17 mouse cellular contexts compared by ENCODE assay signal in the genomic region with DNA sequence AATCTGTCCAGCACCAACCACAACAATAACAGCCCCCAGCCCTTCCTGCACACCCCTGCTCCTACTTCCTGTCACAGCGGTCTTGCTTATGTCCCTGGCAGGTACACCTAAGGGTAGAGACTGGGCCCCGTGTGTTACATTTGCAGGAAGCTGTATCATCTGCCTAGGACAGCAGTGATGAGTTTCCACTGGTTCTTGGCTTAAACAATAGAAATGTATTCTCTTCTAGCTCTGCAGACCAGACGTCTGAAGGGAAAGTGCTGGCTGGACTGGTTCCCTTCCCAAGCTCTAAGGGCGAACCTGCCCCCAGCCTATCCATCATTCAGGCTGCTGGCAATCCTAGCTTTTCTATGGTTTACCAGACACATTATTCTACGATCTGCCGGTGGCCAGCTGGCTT. TPM values are rescaled to one million over a fixed set of nuclear protein-coding genes. Genes with fewer than 3 reads are reported as not detected.
DNase-seq lines count a peak whose midpoint lies in the region; ATAC-seq and TF ChIP-seq lines count a peak whose summit lies in the region.
"Had no signal": no experiment of that assay in that cellular context is flagged by ENCODE, and none has a peak within 500 bp of the region (broad histone marks: within the 10 kb centered on the region; RNA-seq: fewer than 3 reads in every experiment).

No protein-coding gene starts in this region.

- H3K4me1 ChIP-seq in intestine, embryonic 14.5 days (replicated peaks; ENCODE audit: control insufficient read depth, insufficient read depth, low read length): no peaks in the 10 kb centered on the region
- no peaks in the 10 kb centered on the region for H3K4me1 ChIP-seq in intestine, postnatal 0 days (replicated peaks; ENCODE audit: control insufficient read depth, insufficient read depth, low read length)
- no peaks in the 10 kb centered on the region for H3K4me1 ChIP-seq in kidney, embryonic 15.5 days
- no peaks in the 10 kb centered on the region for H3K4me1 ChIP-seq in forebrain, postnatal 0 days (ENCODE audit: insufficient read depth)
- H3K4me1 ChIP-seq: forebrain, embryonic 13.5 days; limb, embryonic 15.5 days; neural tube, embryonic 13.5 days had no signal

- H3K4me3 ChIP-seq in intestine, embryonic 14.5 days (ENCODE audit: low read depth, low read length): no peak overlapping the region
- no peak overlapping the region for H3K4me3 ChIP-seq in intestine, postnatal 0 days (ENCODE audit: low read depth, low read length)
- no peak overlapping the region for H3K4me3 ChIP-seq in kidney, embryonic 15.5 days (replicated peaks)
- H3K4me3 ChIP-seq in forebrain, postnatal 0 days (ENCODE audit: low read depth, low read length): no peak overlapping the region
- H3K4me3 ChIP-seq: forebrain, embryonic 13.5 days; limb, embryonic 15.5 days; neural tube, embryonic 13.5 days had no signal

- H3K27ac ChIP-seq in intestine, embryonic 14.5 days (ENCODE audit: low read depth): no peak overlapping the region
- no peak overlapping the region for H3K27ac ChIP-seq in intestine, postnatal 0 days (ENCODE audit: low read depth, low read length)
- no peak overlapping the region for H3K27ac ChIP-seq in kidney, embryonic 15.5 days
- H3K27ac ChIP-seq in forebrain, postnatal 0 days (ENCODE audit: low read depth, low read length): no peak overlapping the region
- H3K27ac ChIP-seq: forebrain, embryonic 13.5 days; limb, embryonic 15.5 days; macrophage; neural tube, embryonic 13.5 days had no signal

- H3K9me3 ChIP-seq in intestine, embryonic 14.5 days (ENCODE audit: control insufficient read depth, low read length): no peaks in the 10 kb centered on the region
- no peaks in the 10 kb centered on the region for H3K9me3 ChIP-seq in intestine, postnatal 0 days (ENCODE audit: control insufficient read depth)
- no peaks in the 10 kb centered on the region for H3K9me3 ChIP-seq in kidney, embryonic 15.5 days (replicated peaks)
- no peaks in the 10 kb centered on the region for H3K9me3 ChIP-seq in forebrain, postnatal 0 days (ENCODE audit: low read length)
- H3K9me3 ChIP-seq: forebrain, embryonic 13.5 days; limb, embryonic 15.5 days; neural tube, embryonic 13.5 days had no signal

- ATAC-seq in intestine, embryonic 14.5 days (replicated peaks; ENCODE audit: low FRiP score, low TSS enrichment, low read depth): 0 out of 2 replicates have a peak, but pooled peaks have one; percentile 27
- ATAC-seq in intestine, postnatal 0 days: no peak
- peak; percentile 33; the same call in 1 of the 2 replicates for ATAC-seq in kidney, embryonic 15.5 days (replicated peaks; ENCODE audit: low FRiP score)
- no peak for ATAC-seq in forebrain, postnatal 0 days
- ATAC-seq: forebrain, embryonic 13.5 days; liver, postnatal 0 days had no signal

- no peak overlapping the region for H3K4me2 ChIP-seq in intestine, embryonic 14.5 days (ENCODE audit: low read length)
- H3K4me2 ChIP-seq in intestine, postnatal 0 days (replicated peaks; ENCODE audit: low read depth): no peak overlapping the region
- no peak overlapping the region for H3K4me2 ChIP-seq in kidney, embryonic 15.5 days
- no peak overlapping the region for H3K4me2 ChIP-seq in forebrain, postnatal 0 days (ENCODE audit: low read depth)
- H3K4me2 ChIP-seq: forebrain, embryonic 13.5 days; limb, embryonic 15.5 days; midbrain, embryonic 11.5 days; neural tube, embryonic 13.5 days had no signal

- no peak overlapping the region for H3K9ac ChIP-seq in intestine, embryonic 14.5 days (ENCODE audit: low read length)
- H3K9ac ChIP-seq in intestine, postnatal 0 days (ENCODE audit: low read depth, low read length): no peak overlapping the region
- no peak overlapping the region for H3K9ac ChIP-seq in kidney, embryonic 15.5 days
- no peak overlapping the region for H3K9ac ChIP-seq in forebrain, postnatal 0 days
- H3K9ac ChIP-seq: forebrain, embryonic 13.5 days; limb, embryonic 15.5 days; liver, postnatal 0 days; neural tube, embryonic 13.5 days had no signal

- 35% methylated on average over 6 of the region's 6 CpGs for WGBS in intestine, embryonic 14.5 days
- WGBS in intestine, postnatal 0 days: 53% methylated on average over 6 of the region's 6 CpGs
- 47% methylated on average over 6 of the region's 6 CpGs for WGBS in kidney, embryonic 15.5 days
- 59% methylated on average over 6 of the region's 6 CpGs for WGBS in forebrain, postnatal 0 days

- DNase-seq in intestine, embryonic 14.5 days (ENCODE audit: low spot score): no peak
- peak; percentile 10 to 12 for DNase-seq in right cerebral cortex, adult 2 months (ENCODE audit: low spot score in 2 of 2)
- no peak for DNase-seq in right cerebral cortex, adult 18-20 months
- DNase-seq in kidney, postnatal 4 days: peak; percentile 24 to 51
- no peak for DNase-seq in forebrain, postnatal 0 days
- DNase-seq: cerebellum, adult 11-12 months; cerebellum, postnatal 25 days; heart, adult 18-20 months; liver, postnatal 0 days; right cerebral cortex, postnatal 25 days had no signal

- no peaks in the 10 kb centered on the region for H3K36me3 ChIP-seq in intestine, embryonic 14.5 days (ENCODE audit: control insufficient read depth, insufficient read depth, low read length)
- no peaks in the 10 kb centered on the region for H3K36me3 ChIP-seq in intestine, postnatal 0 days (ENCODE audit: control insufficient read depth, insufficient read depth)
- no peaks in the 10 kb centered on the region for H3K36me3 ChIP-seq in kidney, embryonic 15.5 days
- H3K36me3 ChIP-seq in forebrain, postnatal 0 days (ENCODE audit: insufficient read depth): no peaks in the 10 kb centered on the region
- H3K36me3 ChIP-seq: limb, embryonic 15.5 days; neural tube, embryonic 13.5 days had no signal

- TF ChIP-seq CTCF in intestine, postnatal 0 days (IDR thresholded peaks at IDR 0.05; ENCODE audit: low read depth): no peak
- no peak for TF ChIP-seq CTCF in forebrain, postnatal 0 days (IDR thresholded peaks at IDR 0.05; ENCODE audit: low read depth)

- H3K27me3 ChIP-seq in intestine, embryonic 14.5 days (replicated peaks; ENCODE audit: control insufficient read depth, insufficient read depth, low read length): no peaks in the 10 kb centered on the region
- H3K27me3 ChIP-seq in intestine, postnatal 0 days (replicated peaks; ENCODE audit: control insufficient read depth, insufficient read depth, low read length): no peaks in the 10 kb centered on the region
- no peaks in the 10 kb centered on the region for H3K27me3 ChIP-seq in kidney, embryonic 15.5 days
- H3K27me3 ChIP-seq in forebrain, postnatal 0 days (ENCODE audit: insufficient read depth, low read length): no peaks in the 10 kb centered on the region
- H3K27me3 ChIP-seq: forebrain, embryonic 13.5 days; limb, embryonic 15.5 days; neural tube, embryonic 13.5 days had no signal

RNA-seq across cellular contexts. Expression of gene Med28, which starts 44.0 kb away (rescaled TPM):
- 233 and 253 TPM in 2 replicates for polyA plus RNA-seq in intestine, embryonic 14.5 days (2014; fragmentation: Nextera tagmentation; extraction: Ambion mirVana)
- 203 and 213 TPM in 2 replicates for polyA plus RNA-seq in intestine, postnatal 0 days (2015; fragmentation: Nextera tagmentation; extraction: Ambion mirVana)
- polyA plus RNA-seq in kidney, embryonic 15.5 days (2015; fragmentation: Nextera tagmentation; extraction: Ambion mirVana): 274 and 287 TPM in 2 replicates
- total RNA-seq in forebrain, postnatal 0 days (2014; rRNA removed): 65.0 and 86.6 TPM in 2 replicates
- 277 and 325 TPM in 2 replicates for polyA plus RNA-seq in forebrain, postnatal 0 days (2015; fragmentation: Nextera tagmentation; extraction: Ambion mirVana)

Comparison
In these comparisons a context has a peak if more than half of its experiments do, and no peak if none do; other contexts are left out.
1. ATAC-seq: peak in intestine, embryonic 14.5 days (single experiment) and kidney, embryonic 15.5 days (single experiment); none in intestine, postnatal 0 days (single experiment) and forebrain, postnatal 0 days (single experiment).
2. DNase-seq: peak in right cerebral cortex, adult 2 months (2 of 2) and kidney, postnatal 4 days (2 of 2); none in intestine, embryonic 14.5 days (single experiment), right cerebral cortex, adult 18-20 months (single experiment) and forebrain, postnatal 0 days (single experiment).